Mouse (Mus musculus) kidney, embryonic 14.5 days (tissue): ENCODE measurements around the gene Atp6v0a1. TPM values are rescaled to one million over a fixed set of nuclear protein-coding genes. Genes with fewer than 3 reads are reported as not detected.

Experiments
- ATAC-seq: fragments of 200-750 bp; cut with Nextera tagmentation; 2 replicates; pipeline ENCODE4 v1.8.0; 2017; ENCODE audit warnings: moderate number of reproducible peaks, mild to moderate bottlenecking, moderate TSS enrichment, moderate library complexity; ENCODE audit not compliant: low FRiP score, low TSS enrichment
- H3K27ac ChIP-seq: fragments of 300-500 bp; sonication (generic); 2 replicates; pipeline ENCODE4 v1.5.1; 2014; ENCODE audit warnings: low read depth, mild to moderate bottlenecking, low read length, moderate library complexity, mixed read lengths
- H3K27me3 ChIP-seq: fragments of 300-500 bp; sonication (generic); 2 replicates; pipeline ENCODE4 v1.6.1; 2014; ENCODE audit warnings: mild to moderate bottlenecking, low read length; ENCODE audit not compliant: control insufficient read depth, insufficient read depth
- H3K36me3 ChIP-seq: fragments of 300-500 bp; sonication (generic); 2 replicates; pipeline ENCODE4 v1.6.1; 2014; ENCODE audit warnings: low read length, mixed read lengths; ENCODE audit not compliant: control insufficient read depth, insufficient read depth
- H3K4me1 ChIP-seq: fragments of 300-500 bp; sonication (generic); 2 replicates; pipeline ENCODE4 v1.6.1; 2014; ENCODE audit warnings: low read length, mixed read lengths; ENCODE audit not compliant: control insufficient read depth, insufficient read depth
- H3K4me2 ChIP-seq: fragments of 300-500 bp; sonication (generic); replicated peaks from 2 replicates; pipeline ENCODE4 v1.6.1; 2014; ENCODE audit warnings: low read depth, mild to moderate bottlenecking, low read length
- H3K4me3 ChIP-seq: fragments of 300-500 bp; sonication (generic); 2 replicates; pipeline ENCODE4 v1.5.1; 2014; ENCODE audit warnings: mild to moderate bottlenecking, low read length
- H3K9ac ChIP-seq: fragments of 300-500 bp; sonication (generic); 2 replicates; pipeline ENCODE4 v1.6.1; 2014; ENCODE audit warnings: low read depth, mild to moderate bottlenecking, low read length, moderate library complexity
- H3K9me3 ChIP-seq: fragments of 300-500 bp; sonication (generic); 2 replicates; pipeline ENCODE4 v1.6.1; 2016; ENCODE audit warnings: low read length; ENCODE audit not compliant: control insufficient read depth
- WGBS: fragments of 180-500 bp; shearing (Covaris S2); extraction: QIAGEN DNeasy Blood & Tissue Kit; methylation state at CpG from one replicate; pipeline ENCODE4 v1.1.7; 2014; 5-methylcytosine and 5-hydroxymethylcytosine counted together
- polyA plus RNA-seq: library from polyadenylated mRNA; unstranded; fragments of >200 nt; fragmentation: Nextera tagmentation; extraction: Ambion mirVana; gene quantifications from 2 replicates; pipeline ENCODE4 v1.2.1, GENCODE M21; 2014

The Atp6v0a1 gene
- polyA plus RNA-seq: 29.2 and 38.8 TPM in 2 replicates

DNA sequence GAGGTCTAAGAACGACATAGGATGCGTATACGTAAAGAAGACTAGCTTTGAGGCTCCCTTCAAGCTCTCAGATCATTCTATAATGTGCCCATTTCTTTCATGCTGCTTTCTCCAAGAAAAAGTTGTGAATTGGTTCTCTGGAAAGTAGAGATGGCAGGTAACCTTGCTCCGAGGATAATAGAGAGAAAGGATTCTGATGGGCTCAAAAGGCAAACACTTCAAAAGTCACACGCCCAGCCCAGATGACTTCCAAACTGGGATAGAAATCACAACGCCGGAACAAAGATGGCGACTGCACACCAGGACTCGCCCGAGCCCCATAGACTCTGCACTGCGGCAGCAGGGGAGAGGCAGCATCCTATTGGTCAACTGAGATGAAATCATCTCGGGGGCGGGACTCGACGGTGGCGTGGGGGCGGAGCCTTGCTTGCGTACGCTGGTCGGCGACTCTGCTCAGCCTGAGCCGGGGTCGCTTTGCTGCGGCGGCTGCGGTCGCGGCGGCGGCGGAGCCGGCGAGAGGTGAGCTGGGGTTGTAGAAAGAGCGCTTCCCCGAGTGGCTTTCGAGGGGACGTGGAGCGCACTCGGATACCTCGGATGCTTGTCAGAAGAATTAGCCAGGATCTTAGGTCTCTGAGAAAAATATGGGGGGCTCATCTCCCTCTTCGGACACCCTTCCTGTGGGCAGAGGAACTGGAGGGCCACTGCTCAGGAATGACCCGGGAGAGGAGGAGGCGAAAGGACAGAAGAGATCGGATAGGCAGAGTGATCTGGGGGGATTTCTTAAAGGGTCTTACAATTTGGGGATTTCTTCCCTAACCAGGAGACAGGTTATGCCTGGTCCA, at the start of gene Atp6v0a1:
Gene Atp6v0a1 (plus strand): TSS at position 407 of the 842 bp plus-strand sequence.
- no peaks in the 10 kb centered on the region for H3K27me3 ChIP-seq
- under 1% methylated on average over 44 of the region's 44 CpGs for WGBS
- H3K36me3 ChIP-seq: peaks cover 7% of the 10 kb centered on the region; the same call in 1 of the 2 replicates
- peaks cover 12% of the 10 kb centered on the region; the same call in 1 of the 2 replicates for H3K4me1 ChIP-seq
- H3K4me3 ChIP-seq: peak within 1 kb of the TSS; percentile 70
- peak within 1 kb of the TSS; percentile 84 for H3K4me2 ChIP-seq
- H3K9ac ChIP-seq: peak within 1 kb of the TSS; percentile 76
- H3K27ac ChIP-seq: peak within 1 kb of the TSS; percentile 32; the same call in 1 of the 2 replicates
- no peaks in the 10 kb centered on the region for H3K9me3 ChIP-seq
- peak; percentile 100 for ATAC-seq

DNA sequence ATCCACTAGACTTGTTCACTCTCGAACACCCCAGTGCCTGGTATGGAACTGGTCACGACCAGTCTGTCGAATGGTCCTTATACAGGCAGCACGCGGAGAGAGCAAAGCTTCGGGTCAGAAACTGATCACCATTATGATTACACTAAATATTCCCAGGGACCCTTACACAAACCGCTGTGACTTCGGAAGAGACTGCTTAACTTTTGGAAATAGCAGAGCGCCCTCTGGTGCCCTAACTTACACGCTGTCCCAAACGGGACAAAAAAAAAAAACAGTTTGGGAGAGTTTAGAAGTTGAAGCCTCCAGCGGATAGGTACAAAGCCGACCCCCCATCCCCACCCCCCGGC, 49.8 kb upstream of the Atp6v0a1 start:
- Histone ChIP-seq H3K27me3 (peaks cover 19% of the 10 kb centered on the region), H3K9ac (no peak overlapping the region)

DNA sequence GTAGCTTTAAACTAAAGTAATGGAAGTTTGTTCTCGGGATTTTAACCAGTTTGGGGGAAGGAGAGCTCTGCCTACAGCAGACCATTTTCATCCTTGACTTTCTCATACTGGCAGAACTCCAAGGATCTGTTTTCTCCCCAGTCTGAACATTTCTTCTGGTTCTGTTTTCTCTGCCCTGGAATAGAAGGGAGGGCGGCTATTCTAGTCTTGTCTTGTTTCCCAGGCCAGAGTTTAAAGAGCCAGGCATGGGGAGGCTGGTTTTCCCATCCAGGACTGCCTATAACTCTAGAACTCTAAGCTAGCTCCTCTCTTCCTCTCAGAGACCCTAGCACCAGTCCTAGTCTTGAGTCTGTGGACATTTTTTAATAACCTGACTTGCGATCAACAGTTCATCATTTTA, 49.4 kb upstream of the Atp6v0a1 start:
- H3K27ac ChIP-seq: no peak overlapping the region
- WGBS: 31% methylated on average over 3 of the region's 3 CpGs
- H3K4me1 ChIP-seq: peaks cover 19% of the 10 kb centered on the region; the same call in 1 of the 2 replicates
- peaks cover 19% of the 10 kb centered on the region for H3K27me3 ChIP-seq
- H3K4me3 ChIP-seq: no peak overlapping the region
- H3K4me2 ChIP-seq: 0 out of 2 replicates have a peak overlapping the region, but pooled peaks have one; percentile 15
- no peak for ATAC-seq
- no peak overlapping the region for H3K9ac ChIP-seq
- H3K9me3 ChIP-seq: no peaks in the 10 kb centered on the region
- H3K36me3 ChIP-seq: peaks cover 4% of the 10 kb centered on the region; the same call in 1 of the 2 replicates

More for the DNA sequence above, 49.8 kb upstream of the Atp6v0a1 start:
- Histone ChIP-seq H3K4me3 (peak overlapping the region; percentile 25), H3K9me3 (no peaks in the 10 kb centered on the region), H3K27ac (no peak overlapping the region), H3K4me1 (peaks cover 19% of the 10 kb centered on the region; the same call in 1 of the 2 replicates), H3K4me2 (peak overlapping the region; percentile 39), H3K36me3 (peaks cover 4% of the 10 kb centered on the region; the same call in 1 of the 2 replicates)
- 2% methylated on average over 14 of the region's 14 CpGs for WGBS
- ATAC-seq: peak; percentile 11; the same call in 1 of the 2 replicates

DNA sequence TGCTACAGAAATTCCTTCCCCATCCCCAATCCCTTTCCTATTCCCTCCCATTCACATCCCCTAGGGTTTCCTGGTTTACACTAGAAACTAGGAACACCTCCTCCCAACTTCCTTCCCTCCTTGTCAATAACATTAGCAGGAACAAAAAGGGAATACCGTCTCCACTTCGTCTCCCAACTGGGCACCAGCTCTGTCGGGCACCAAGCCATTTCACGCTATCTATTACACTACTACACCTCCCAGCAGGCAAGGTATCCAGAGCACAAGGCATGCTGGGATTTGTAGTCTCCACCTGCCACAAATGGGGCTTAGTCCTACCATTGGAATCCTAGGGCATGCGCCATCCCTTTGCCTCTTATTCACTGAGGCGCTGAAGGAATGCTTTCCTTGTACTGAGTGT, 48.7 kb upstream of the Atp6v0a1 start:
- peaks cover 4% of the 10 kb centered on the region; the same call in 1 of the 2 replicates for H3K36me3 ChIP-seq
- 0 out of 2 replicates have a peak overlapping the region, but pooled peaks have one; percentile 21 for H3K4me2 ChIP-seq
- H3K9ac ChIP-seq: no peak overlapping the region
- WGBS: 11% methylated on average over 6 of the region's 6 CpGs
- ATAC-seq: peak; percentile 41; the same call in 1 of the 2 replicates
- H3K27me3 ChIP-seq: peaks cover 19% of the 10 kb centered on the region
- no peak overlapping the region for H3K4me3 ChIP-seq
- H3K9me3 ChIP-seq: no peaks in the 10 kb centered on the region
- no peak overlapping the region for H3K27ac ChIP-seq
- peaks cover 19% of the 10 kb centered on the region; the same call in 1 of the 2 replicates for H3K4me1 ChIP-seq

DNA sequence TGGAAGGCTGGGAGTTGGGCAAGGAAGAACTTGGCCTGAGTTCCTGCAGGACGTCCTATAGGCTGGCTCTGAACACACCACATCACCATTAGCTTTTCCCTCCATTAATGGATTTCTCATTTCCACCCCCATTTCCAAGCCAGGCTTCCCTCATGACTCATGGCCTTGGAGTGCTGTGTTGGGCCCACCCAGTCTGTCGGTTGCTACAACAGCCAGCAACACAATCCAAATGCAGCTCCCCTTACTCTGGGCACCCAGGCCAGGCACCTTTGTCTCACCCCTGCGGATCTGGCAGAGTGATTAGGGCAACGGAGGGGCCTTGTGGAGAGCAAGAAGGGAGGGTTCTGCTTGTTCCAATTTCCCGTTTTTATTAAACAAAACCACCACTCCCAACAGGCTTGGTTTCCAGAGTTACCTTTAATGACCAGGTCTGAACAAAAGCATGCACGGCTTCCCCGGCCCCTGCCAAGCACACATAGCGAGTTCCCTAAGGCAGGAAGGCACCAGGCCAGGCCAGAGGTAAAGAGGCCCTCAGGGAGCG, 46.8 kb upstream of the Atp6v0a1 start:
- H3K36me3 ChIP-seq: peaks cover 4% of the 10 kb centered on the region; the same call in 1 of the 2 replicates
- H3K27me3 ChIP-seq: peaks cover 19% of the 10 kb centered on the region
- no peak overlapping the region for H3K4me2 ChIP-seq
- H3K9me3 ChIP-seq: no peaks in the 10 kb centered on the region
- no peak overlapping the region for H3K4me3 ChIP-seq
- no peak overlapping the region for H3K9ac ChIP-seq
- peaks cover 19% of the 10 kb centered on the region; the same call in 1 of the 2 replicates for H3K4me1 ChIP-seq
- H3K27ac ChIP-seq: peak overlapping the region; percentile 32; the same call in 1 of the 2 replicates
- 67% methylated on average over 9 of the region's 9 CpGs for WGBS
- no peak for ATAC-seq

DNA sequence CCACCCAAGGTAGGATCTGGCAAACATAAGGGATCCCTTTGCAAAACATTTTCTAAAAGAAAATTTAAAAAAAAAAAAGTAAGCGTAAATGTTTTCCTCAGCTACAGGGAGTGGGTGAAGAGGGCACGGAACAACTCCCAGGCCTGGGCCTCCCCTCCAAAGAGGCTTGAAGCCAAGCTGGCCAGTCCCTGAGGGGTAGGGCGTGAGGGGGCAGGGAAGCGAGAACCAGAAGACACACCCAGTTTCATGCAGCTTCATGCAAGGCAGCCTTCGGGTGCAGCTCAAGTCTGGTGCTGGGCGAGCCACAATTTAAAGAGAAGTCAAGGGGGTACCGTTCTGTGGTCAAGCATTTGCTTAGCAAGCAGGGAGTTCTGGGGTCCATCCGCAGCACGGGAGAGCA, 45.6 kb upstream of the Atp6v0a1 start:
- Histone ChIP-seq H3K4me2 (no peak overlapping the region), H3K4me1 (peaks cover 16% of the 10 kb centered on the region; the same call in 1 of the 2 replicates), H3K27me3 (peaks cover 14% of the 10 kb centered on the region), H3K27ac (no peak overlapping the region), H3K9ac (no peak overlapping the region), H3K36me3 (peaks cover 4% of the 10 kb centered on the region; the same call in 1 of the 2 replicates), H3K4me3 (no peak overlapping the region), H3K9me3 (no peaks in the 10 kb centered on the region)
- 80% methylated on average over 9 of the region's 9 CpGs for WGBS
- ATAC-seq: no peak

DNA sequence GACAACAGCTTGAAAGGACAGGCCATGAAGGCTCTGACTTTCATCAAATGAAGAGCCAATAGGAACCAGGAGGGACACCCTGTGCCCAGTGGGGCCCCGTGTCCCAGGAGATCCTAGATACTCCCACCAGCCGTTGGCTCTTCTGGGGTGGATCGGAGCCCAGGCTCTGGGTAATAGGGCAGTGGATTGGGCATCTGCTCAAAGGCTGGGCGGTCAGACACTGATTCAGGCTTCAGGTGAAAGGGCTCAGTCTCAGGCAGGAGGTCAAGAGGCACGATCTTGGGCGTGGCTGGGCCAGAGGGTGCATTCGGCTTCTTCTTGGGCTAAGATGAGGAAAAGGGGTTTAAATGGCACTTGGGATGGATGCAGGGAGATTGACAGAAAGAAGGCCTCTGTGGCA, 45.1 kb upstream of the Atp6v0a1 start:
- Histone ChIP-seq H3K36me3 (no peaks in the 10 kb centered on the region), H3K27me3 (peaks cover 13% of the 10 kb centered on the region), H3K27ac (no peak overlapping the region), H3K9me3 (no peaks in the 10 kb centered on the region), H3K9ac (no peak overlapping the region), H3K4me2 (no peak overlapping the region), H3K4me1 (peaks cover 11% of the 10 kb centered on the region; the same call in 1 of the 2 replicates), H3K4me3 (no peak overlapping the region)
- ATAC-seq: no peak
- 91% methylated on average over 7 of the region's 7 CpGs for WGBS

DNA sequence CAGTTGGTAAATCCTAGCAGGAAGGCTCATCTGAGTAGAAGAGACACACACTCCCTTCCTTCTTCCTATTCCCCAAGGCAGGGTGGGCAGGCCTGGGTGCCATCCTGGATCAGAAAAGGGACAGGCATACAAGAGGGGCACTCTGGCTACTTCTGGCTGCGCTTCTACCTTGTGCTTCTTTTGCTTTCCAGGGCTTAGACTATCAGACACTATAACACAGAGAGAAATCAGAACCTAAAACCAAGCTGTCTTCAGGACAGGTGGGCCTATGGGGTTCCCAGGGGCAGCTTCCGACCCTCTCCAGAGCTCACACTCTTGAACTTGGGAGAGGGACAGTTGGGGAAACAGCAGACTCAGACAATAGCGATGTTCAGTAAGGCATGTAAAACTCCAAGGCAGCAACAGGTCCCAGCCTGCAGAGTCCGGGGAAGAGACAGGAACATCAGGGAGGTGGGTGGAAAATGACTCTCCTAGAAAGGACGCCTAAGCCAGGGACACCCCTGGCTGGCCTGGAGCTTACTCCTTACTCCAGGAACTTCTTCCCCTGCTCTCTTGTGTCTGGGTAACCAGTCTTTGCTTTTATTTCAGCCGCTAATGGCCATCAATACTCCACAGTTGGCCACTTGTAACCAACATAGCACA, 44.2 kb upstream of the Atp6v0a1 start:
- H3K27me3 ChIP-seq: peaks cover 18% of the 10 kb centered on the region
- no peak overlapping the region for H3K27ac ChIP-seq
- no peak overlapping the region for H3K4me2 ChIP-seq
- no peak overlapping the region for H3K4me3 ChIP-seq
- H3K36me3 ChIP-seq: no peaks in the 10 kb centered on the region
- no peak overlapping the region for H3K9ac ChIP-seq
- 0 out of 2 replicates have a peak, but pooled peaks cover 4% of the 10 kb centered on the region for H3K4me1 ChIP-seq
- no peaks in the 10 kb centered on the region for H3K9me3 ChIP-seq
- 89% methylated on average over 6 of the region's 6 CpGs for WGBS
- no peak for ATAC-seq
